Mouse (Mus musculus): ENCODE measurements at regions not wholly inside any gene's neighbourhood (a gene's known extent, or its start where the extent isn't known, plus 50 kb on each side); places are given as distances from the start of the nearest gene placed in this dataset.

GRCm38 (mm10) chrX:139392777-139393176, 59.3 kb downstream of the Trap1a start:
- in situ Hi-C loops (cut with MboI, MseI), result no loop called here

DNA sequence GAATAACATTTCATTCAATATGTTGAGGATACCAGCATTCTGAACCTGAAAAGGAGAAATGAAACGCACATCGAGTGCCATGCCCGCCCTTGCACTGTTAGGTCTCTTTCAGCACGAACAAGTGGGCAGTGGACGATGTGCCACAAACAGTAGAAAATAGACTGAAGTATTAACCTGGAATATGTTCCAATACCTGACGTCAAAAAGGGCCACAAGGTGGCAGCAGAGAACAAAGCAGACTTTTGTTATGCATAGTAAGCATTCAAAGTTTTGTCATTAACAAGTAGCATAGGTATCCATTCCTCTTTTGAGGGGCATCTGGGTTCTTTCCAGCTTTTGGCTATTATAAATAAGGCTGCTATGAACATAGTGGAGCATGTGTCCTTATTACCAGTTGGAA, 63.5 kb upstream of the D330045A20Rik start:
- in situ Hi-C loops (cut with MboI, MseI), result loop anchor here (5.0 kb wide), 1 partner anchor 246 kb away; no protein-coding TSS in a partner anchor

DNA sequence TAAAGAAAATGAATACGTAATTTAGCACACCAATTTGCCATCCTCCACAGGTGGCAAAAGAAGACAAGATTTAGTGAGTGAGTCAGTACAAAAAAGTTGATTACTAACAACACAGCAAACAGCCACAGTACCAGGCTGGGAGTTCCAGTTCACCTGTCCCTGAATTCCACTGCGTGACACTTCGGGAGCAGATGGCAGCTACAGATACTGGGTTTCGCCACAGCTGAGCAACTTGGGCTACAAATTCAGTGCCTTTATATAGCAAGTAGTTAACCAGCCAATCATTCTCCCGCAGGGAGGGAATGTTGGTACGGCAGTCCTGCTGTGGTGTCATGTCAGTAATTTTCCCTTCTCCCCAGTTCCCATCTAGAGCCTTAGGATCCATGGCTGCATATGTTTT, 60.3 kb upstream of the D330045A20Rik start:
- in situ Hi-C loops (cut with MboI, MseI), result loop anchor here (5.0 kb wide), 1 partner anchor 242 kb away; no protein-coding TSS in a partner anchor

DNA sequence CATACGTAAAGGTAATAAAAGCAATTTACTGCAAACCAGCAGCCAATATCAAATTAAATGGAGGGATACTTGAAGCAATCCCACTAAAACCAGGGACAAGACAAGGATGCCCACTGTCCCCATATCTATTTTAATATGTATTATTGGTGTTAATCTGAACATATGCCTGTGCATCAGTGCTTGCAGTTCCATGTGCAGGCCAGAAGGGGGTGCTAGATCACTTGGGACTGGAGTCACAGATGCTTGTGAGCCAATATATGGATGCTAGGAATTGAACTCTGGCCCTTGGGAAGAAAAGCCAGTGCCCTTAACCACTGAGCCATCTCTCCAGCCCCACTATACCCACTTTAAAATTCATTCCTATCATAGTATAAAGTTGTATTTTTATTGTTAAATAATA, 55.9 kb upstream of the D330045A20Rik start:
- in situ Hi-C loops (cut with MboI, MseI), result no loop called here
